In genomic region chr19:59023876-59024275, GRCm38 (mm10) we compare ENCODE assay signal across 28 mouse cellular contexts. TPM values are rescaled to one million over a fixed set of nuclear protein-coding genes. Genes with fewer than 3 reads are reported as not detected.
DNase-seq lines count a peak whose midpoint lies in the region; ATAC-seq and TF ChIP-seq lines count a peak whose summit lies in the region.
"Had no signal": no experiment of that assay in that cellular context is flagged by ENCODE, and none has a peak within 500 bp of the region (broad histone marks: within the 10 kb centered on the region; RNA-seq: fewer than 3 reads in every experiment).

No protein-coding gene starts in this region.

- TF ChIP-seq CTCF in liver, adult 2 months (IDR thresholded peaks at IDR 0.05; ENCODE audit: low read depth, low read length): no peak

- H3K27me3 ChIP-seq in kidney, embryonic 16.5 days (ENCODE audit: insufficient read depth, low read length): no peaks in the 10 kb centered on the region
- H3K27me3 ChIP-seq in liver, adult 2 months (ENCODE audit: control insufficient read depth, insufficient read depth, low read length): no peaks in the 10 kb centered on the region
- H3K27me3 ChIP-seq in liver, embryonic 11.5 days (replicated peaks; ENCODE audit: control insufficient read depth, insufficient read depth, low read length): no peaks in the 10 kb centered on the region
- H3K27me3 ChIP-seq in hindbrain, embryonic 11.5 days (ENCODE audit: control insufficient read depth, insufficient read depth, low read length): no peaks in the 10 kb centered on the region
- H3K27me3 ChIP-seq: embryonic facial prominence, embryonic 13.5 days; forebrain, embryonic 15.5 days had no signal

- peaks cover 8% of the 10 kb centered on the region; the same call in 1 of the 2 replicates for H3K9me3 ChIP-seq in kidney, embryonic 16.5 days (ENCODE audit: low read length)
- no peaks in the 10 kb centered on the region for H3K9me3 ChIP-seq in liver, embryonic 11.5 days (ENCODE audit: control insufficient read depth, low read length)
- H3K9me3 ChIP-seq in hindbrain, embryonic 11.5 days (ENCODE audit: control insufficient read depth, low read length): no peaks in the 10 kb centered on the region

- 88% methylated on average over 3 of the region's 3 CpGs for WGBS in kidney, embryonic 16.5 days
- 71% methylated on average over 3 of the region's 3 CpGs for WGBS in liver, adult 2 months
- WGBS in liver, embryonic 11.5 days: 93% methylated on average over 3 of the region's 3 CpGs
- 98% methylated on average over 3 of the region's 3 CpGs for WGBS in hindbrain, embryonic 11.5 days

- no peak overlapping the region for H3K27ac ChIP-seq in kidney, embryonic 16.5 days (ENCODE audit: low read length)
- H3K27ac ChIP-seq in liver, adult 2 months (replicated peaks; ENCODE audit: insufficient read depth, low read depth, low read length): peak overlapping the region; percentile 37
- no peak overlapping the region for H3K27ac ChIP-seq in liver, embryonic 11.5 days (ENCODE audit: low read depth, low read length)
- no peak overlapping the region for H3K27ac ChIP-seq in hindbrain, embryonic 11.5 days (ENCODE audit: low read depth, low read length)
- H3K27ac ChIP-seq: embryonic facial prominence, embryonic 10.5 days; embryonic facial prominence, embryonic 13.5 days; forebrain, embryonic 12.5 days; forebrain, embryonic 15.5 days; heart, adult 2 months; heart, embryonic 10.5 days; heart, embryonic 13.5 days; hindbrain, embryonic 14.5 days had no signal

- no peak overlapping the region for H3K9ac ChIP-seq in kidney, embryonic 16.5 days (replicated peaks; ENCODE audit: low read length)
- no peak overlapping the region for H3K9ac ChIP-seq in liver, adult 2 months (ENCODE audit: low read depth, low read length)
- H3K9ac ChIP-seq in liver, embryonic 11.5 days (ENCODE audit: low read depth, low read length): no peak overlapping the region
- no peak overlapping the region for H3K9ac ChIP-seq in hindbrain, embryonic 11.5 days (ENCODE audit: low read depth, low read length)
- H3K9ac ChIP-seq: embryonic facial prominence, embryonic 13.5 days; forebrain, embryonic 12.5 days; forebrain, embryonic 15.5 days; heart, embryonic 13.5 days; hindbrain, embryonic 14.5 days had no signal

- peak; percentile 36 for DNase-seq in kidney, adult 18-20 months
- DNase-seq in liver, adult 2 months (ENCODE audit: extremely low read depth, low read depth, low spot score): peak; percentile 64
- no peak for DNase-seq in liver, embryonic 11.5 days (ENCODE audit: low spot score)
- DNase-seq in kidney, postnatal 10 days: peak; percentile 38
- DNase-seq in kidney, postnatal 36 days: peak; percentile 58 to 63
- DNase-seq in hindbrain, embryonic 11.5 days (ENCODE audit: low spot score): no peak
- DNase-seq in cerebellum, postnatal 25 days: no peak
- DNase-seq: adrenal gland, adult 2 months; adrenal gland, postnatal 14 days; cerebellum, adult 11 months; cerebellum, adult 2 months; cerebellum, adult 9-11 months; cerebellum, postnatal 36 days; embryo, embryonic 11 days; gastrocnemius, postnatal 25 days; heart, adult 2 months; heart, postnatal 14 days had no signal

- no peak for ATAC-seq in kidney, embryonic 16.5 days (ENCODE audit: low FRiP score, low TSS enrichment)
- ATAC-seq in liver, embryonic 11.5 days (replicated peaks; ENCODE audit: low FRiP score): no peak
- ATAC-seq in hindbrain, embryonic 11.5 days (ENCODE audit: low FRiP score): no peak
- ATAC-seq: CD4-positive, CD25-positive, alpha-beta regulatory T cell, adult 4 months; forebrain, embryonic 15.5 days had no signal

- no peaks in the 10 kb centered on the region for H3K36me3 ChIP-seq in kidney, embryonic 16.5 days (ENCODE audit: insufficient read depth, low read length)
- peaks cover 31% of the 10 kb centered on the region for H3K36me3 ChIP-seq in liver, adult 2 months (ENCODE audit: control insufficient read depth, insufficient read depth, low read length)
- no peaks in the 10 kb centered on the region for H3K36me3 ChIP-seq in liver, embryonic 11.5 days (ENCODE audit: control insufficient read depth, insufficient read depth, low read length)
- H3K36me3 ChIP-seq in hindbrain, embryonic 11.5 days (ENCODE audit: control insufficient read depth, insufficient read depth, low read length): no peaks in the 10 kb centered on the region
- H3K36me3 ChIP-seq: embryonic facial prominence, embryonic 13.5 days; heart, embryonic 10.5 days; heart, embryonic 13.5 days had no signal

- H3K4me3 ChIP-seq in kidney, embryonic 16.5 days (ENCODE audit: low read length): no peak overlapping the region
- H3K4me3 ChIP-seq in liver, adult 2 months (ENCODE audit: insufficient read depth, low read depth, low read length): no peak overlapping the region
- H3K4me3 ChIP-seq in liver, embryonic 11.5 days (ENCODE audit: low read depth, low read length): no peak overlapping the region
- no peak overlapping the region for H3K4me3 ChIP-seq in hindbrain, embryonic 11.5 days (ENCODE audit: low read depth, low read length)
- H3K4me3 ChIP-seq: embryonic facial prominence, embryonic 10.5 days; embryonic facial prominence, embryonic 13.5 days; erythroblast, embryonic 14.5 days; forebrain, embryonic 12.5 days; forebrain, embryonic 15.5 days; heart, adult 2 months; heart, embryonic 10.5 days; heart, embryonic 13.5 days had no signal

- H3K4me2 ChIP-seq in kidney, embryonic 16.5 days (replicated peaks; ENCODE audit: low read depth, low read length): no peak overlapping the region
- H3K4me2 ChIP-seq in liver, embryonic 11.5 days: no peak overlapping the region
- no peak overlapping the region for H3K4me2 ChIP-seq in hindbrain, embryonic 11.5 days (replicated peaks; ENCODE audit: low read depth, low read length)
- H3K4me2 ChIP-seq: embryonic facial prominence, embryonic 13.5 days; forebrain, embryonic 12.5 days; forebrain, embryonic 15.5 days; heart, embryonic 13.5 days; hindbrain, embryonic 14.5 days had no signal

- no peak for TF ChIP-seq POLR2A in liver, adult 2 months (IDR thresholded peaks at IDR 0.05; ENCODE audit: extremely low read depth, insufficient read depth, low read length)

- H3K79me2 ChIP-seq in liver, adult 2 months (ENCODE audit: control insufficient read depth, insufficient read depth, low read length): 0 out of 2 replicates have a peak, but pooled peaks cover 3% of the 10 kb centered on the region

- no peaks in the 10 kb centered on the region for H3K4me1 ChIP-seq in kidney, embryonic 16.5 days (ENCODE audit: insufficient read depth, low read length)
- H3K4me1 ChIP-seq in liver, adult 2 months (ENCODE audit: control insufficient read depth, insufficient read depth, low read length): peaks cover 8% of the 10 kb centered on the region; the same call in 1 of the 2 replicates
- no peaks in the 10 kb centered on the region for H3K4me1 ChIP-seq in liver, embryonic 11.5 days (replicated peaks; ENCODE audit: control insufficient read depth, insufficient read depth, low read length)
- no peaks in the 10 kb centered on the region for H3K4me1 ChIP-seq in hindbrain, embryonic 11.5 days (replicated peaks; ENCODE audit: control insufficient read depth, insufficient read depth, low read length)
- H3K4me1 ChIP-seq: embryonic facial prominence, embryonic 10.5 days; embryonic facial prominence, embryonic 13.5 days; forebrain, embryonic 12.5 days; forebrain, embryonic 15.5 days; heart, embryonic 10.5 days; heart, embryonic 13.5 days had no signal

RNA-seq across cellular contexts. Expression of gene Shtn1, which starts 52.0 kb away (rescaled TPM):
- polyA plus RNA-seq in kidney, embryonic 16.5 days (2015; fragmentation: Nextera tagmentation; extraction: Ambion mirVana): 2.4 and 2.7 TPM in 2 replicates
- 10.4 and 10.6 TPM in 2 replicates for total RNA-seq in liver, adult 2 months (2014; rRNA removed)
- polyA plus RNA-seq in liver, adult 2 months (2012; rRNA removed): 3.9 and 4.9 TPM in 2 replicates
- 1.0 and 1.3 TPM in 2 replicates for polyA plus RNA-seq in liver, embryonic 11.5 days (2014; fragmentation: Nextera tagmentation; extraction: Ambion mirVana)
- 2.5 and 4.0 TPM in 2 replicates for polyA plus RNA-seq in hindbrain, embryonic 11.5 days (2014; fragmentation: Nextera tagmentation; extraction: Ambion mirVana)
- total RNA-seq: MEL had no signal
- polyA plus RNA-seq: erythroblast, embryonic 14.5 days had no signal

Comparison
In these comparisons a context has a peak if more than half of its experiments do, and no peak if none do; other contexts are left out.
1. DNase-seq: peak in kidney, adult 18-20 months (single experiment), liver, adult 2 months (single experiment), kidney, postnatal 10 days (single experiment) and kidney, postnatal 36 days (2 of 2); none in liver, embryonic 11.5 days (single experiment), hindbrain, embryonic 11.5 days (single experiment) and cerebellum, postnatal 25 days (0 of 2).